ENCODE assay signal across 9 mouse cellular contexts in the genomic region with DNA sequence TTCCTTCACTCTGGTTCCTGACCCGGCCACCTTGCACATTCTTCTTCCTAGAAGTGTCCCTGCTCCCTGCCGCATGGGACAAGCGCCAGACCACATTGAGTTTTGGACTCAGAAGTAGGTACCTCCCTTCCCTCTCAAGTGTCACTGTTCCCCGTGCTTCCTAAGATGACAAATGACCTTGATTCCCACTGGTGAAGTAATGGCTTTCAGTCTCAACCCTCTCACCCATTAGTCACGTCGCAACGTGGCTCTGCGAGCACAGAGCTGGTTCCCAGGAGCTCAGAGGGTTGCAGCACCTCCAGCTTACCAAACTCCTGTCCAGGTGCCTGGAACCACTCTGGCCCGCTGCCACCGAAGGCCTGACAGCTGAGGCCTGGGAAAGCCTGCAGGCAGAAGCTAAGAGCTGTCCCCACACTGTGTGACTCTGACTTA. TPM values are rescaled to one million over a fixed set of nuclear protein-coding genes. Genes with fewer than 3 reads are reported as not detected.
DNase-seq lines count a peak whose midpoint lies in the region; ATAC-seq and TF ChIP-seq lines count a peak whose summit lies in the region.
"Had no signal": no experiment of that assay in that cellular context is flagged by ENCODE, and none has a peak within 500 bp of the region (broad histone marks: within the 10 kb centered on the region; RNA-seq: fewer than 3 reads in every experiment).

No protein-coding gene starts in this region.

- H3K9ac ChIP-seq in liver, adult 2 months (ENCODE audit: low read depth, low read length): no peak overlapping the region
- H3K9ac ChIP-seq in stomach, embryonic 15.5 days: no peak overlapping the region

- peak; percentile 37; the same call in 1 of the 2 replicates for ATAC-seq in stomach, embryonic 15.5 days (ENCODE audit: insufficient read depth, low FRiP score, low read depth)
- ATAC-seq in activated CD4-positive, CD25-positive, alpha-beta regulatory T cell, adult 4 months: no peak

- H3K9me3 ChIP-seq in stomach, embryonic 15.5 days: no peaks in the 10 kb centered on the region

- no peak overlapping the region for H3K4me3 ChIP-seq in liver, adult 2 months (ENCODE audit: insufficient read depth, low read depth, low read length)
- H3K4me3 ChIP-seq in stomach, embryonic 15.5 days (replicated peaks): no peak overlapping the region
- H3K4me3 ChIP-seq: megakaryocyte, embryonic 14.5 days had no signal

- TF ChIP-seq CTCF in liver, adult 2 months (IDR thresholded peaks at IDR 0.05; ENCODE audit: low read depth, low read length): no peak

- H3K4me1 ChIP-seq in liver, adult 2 months (ENCODE audit: control insufficient read depth, insufficient read depth, low read length): peaks cover 14% of the 10 kb centered on the region
- H3K4me1 ChIP-seq in stomach, embryonic 15.5 days: peaks cover 13% of the 10 kb centered on the region

- intact Hi-C loops in gastrocnemius, postnatal 14 days (cut with DNase I; ENCODE audit: low total_unique reads): no loop called here

- no peaks in the 10 kb centered on the region for H3K36me3 ChIP-seq in liver, adult 2 months (ENCODE audit: control insufficient read depth, insufficient read depth, low read length)
- H3K36me3 ChIP-seq in stomach, embryonic 15.5 days: no peaks in the 10 kb centered on the region

- no peaks in the 10 kb centered on the region for H3K79me2 ChIP-seq in liver, adult 2 months (ENCODE audit: control insufficient read depth, insufficient read depth, low read length)

- no peak overlapping the region for H3K4me2 ChIP-seq in stomach, embryonic 15.5 days

- WGBS in liver, adult 2 months: 32% methylated on average over 10 of the region's 10 CpGs
- WGBS in stomach, embryonic 15.5 days: 51% methylated on average over 10 of the region's 10 CpGs

- no peak overlapping the region for H3K27ac ChIP-seq in liver, adult 2 months (replicated peaks; ENCODE audit: insufficient read depth, low read depth, low read length)
- no peak overlapping the region for H3K27ac ChIP-seq in stomach, embryonic 15.5 days

- no peaks in the 10 kb centered on the region for H3K27me3 ChIP-seq in liver, adult 2 months (ENCODE audit: control insufficient read depth, insufficient read depth, low read length)
- no peaks in the 10 kb centered on the region for H3K27me3 ChIP-seq in stomach, embryonic 15.5 days (replicated peaks)

- peak; percentile 63 for DNase-seq in liver, adult 2 months (ENCODE audit: extremely low read depth, low read depth, low spot score)
- no peak for DNase-seq in liver
- DNase-seq in gastrocnemius, postnatal 14 days: peak; percentile 58
- DNase-seq in kidney, postnatal 25 days: peak; percentile 70 to 84
- no peak for DNase-seq in thymus, postnatal 10 days (ENCODE audit: low spot score in 2 of 2)
- no peak for DNase-seq in thymus, postnatal 25 days

- no peak for TF ChIP-seq POLR2A in liver, adult 2 months (IDR thresholded peaks at IDR 0.05; ENCODE audit: extremely low read depth, insufficient read depth, low read length)

RNA-seq across cellular contexts. Expression of a gene that starts 36.3 kb away (rescaled TPM):
- total RNA-seq in liver, adult 2 months (2014; rRNA removed): 22.6 and 57.1 TPM in 2 replicates
- polyA plus RNA-seq in liver, adult 2 months (2012; rRNA removed): 233 and 251 TPM in 2 replicates
- 100 to 1,000 TPM in 1 of 2 experiments, 10 to 100 TPM in 1; 89.7 to 106 TPM for total RNA-seq in gastrocnemius, postnatal 14 days (2021)
- 226 and 231 TPM in 2 replicates for polyA plus RNA-seq in stomach, embryonic 15.5 days (2015; fragmentation: Nextera tagmentation; extraction: Ambion mirVana)
- 100 to 1,000 TPM in 1 of 2 experiments, 10 to 100 TPM in 1; 59.0 to 102 TPM for polyA plus RNA-seq in activated CD4-positive, CD25-positive, alpha-beta regulatory T cell, adult 4 months (2017; shearing (Covaris generic))

Comparison
In these comparisons a context has a peak if more than half of its experiments do, and no peak if none do; other contexts are left out.
1. DNase-seq: peak in liver, adult 2 months (single experiment), gastrocnemius, postnatal 14 days (single experiment) and kidney, postnatal 25 days (2 of 2); none in liver (single experiment), thymus, postnatal 10 days (0 of 2) and thymus, postnatal 25 days (single experiment).